Mouse (Mus musculus): ENCODE data around the gene Rnf130. TPM values are rescaled to one million over a fixed set of nuclear protein-coding genes. Genes with fewer than 3 reads are reported as not detected.
"Not testable (repeated sequence)": the region's sequence is repeated elsewhere in the genome, so short reads cannot be mapped to it uniquely, and the experiment has no call there.

The Rnf130 gene
- polyA plus RNA-seq, 1 experiment from 2014 or later, result 63.6 TPM

DNA sequence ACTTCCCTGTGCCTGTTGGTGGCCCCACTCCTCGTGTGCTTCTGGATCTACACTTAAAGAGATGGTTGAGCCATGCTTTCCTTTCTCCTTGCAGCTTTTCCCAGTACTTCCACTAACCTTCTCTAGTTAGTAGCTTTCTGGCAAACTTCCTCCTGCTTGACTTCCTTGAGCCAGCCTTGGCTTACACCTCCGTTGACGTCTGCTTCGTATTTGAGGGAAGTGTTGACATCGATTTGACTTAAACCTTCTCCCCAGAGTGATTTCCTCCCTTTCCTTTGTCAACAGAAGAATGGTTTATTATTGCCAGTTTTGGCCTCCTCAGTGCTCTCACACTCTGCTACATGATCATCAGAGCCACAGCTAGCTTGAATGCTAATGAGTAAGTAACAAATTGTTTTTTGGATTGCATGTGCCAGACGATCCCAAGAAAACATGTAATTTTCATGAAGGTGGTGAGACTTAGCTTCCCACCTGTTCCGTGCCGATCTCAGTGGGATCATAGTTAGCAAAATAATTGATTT lies 73.9 kb downstream of the Rnf130 start:
- Histone ChIP-seq H3K9ac (no peak overlapping the region), H3K4me3 (no peak overlapping the region), H3K36me3 (peaks cover 59% of the 10 kb centered on the region), H3K27ac (no peak overlapping the region), H3K4me2 (no peak overlapping the region), H3K9me3 (no peaks in the 10 kb centered on the region), H3K4me1 (replicated peaks) (peaks cover 6% of the 10 kb centered on the region), H3K27me3 (no peaks in the 10 kb centered on the region)
- ATAC-seq (ENCODE audit: low FRiP score), result no peak
- 88% methylated on average over 8 of the region's 8 CpGs for WGBS

DNA sequence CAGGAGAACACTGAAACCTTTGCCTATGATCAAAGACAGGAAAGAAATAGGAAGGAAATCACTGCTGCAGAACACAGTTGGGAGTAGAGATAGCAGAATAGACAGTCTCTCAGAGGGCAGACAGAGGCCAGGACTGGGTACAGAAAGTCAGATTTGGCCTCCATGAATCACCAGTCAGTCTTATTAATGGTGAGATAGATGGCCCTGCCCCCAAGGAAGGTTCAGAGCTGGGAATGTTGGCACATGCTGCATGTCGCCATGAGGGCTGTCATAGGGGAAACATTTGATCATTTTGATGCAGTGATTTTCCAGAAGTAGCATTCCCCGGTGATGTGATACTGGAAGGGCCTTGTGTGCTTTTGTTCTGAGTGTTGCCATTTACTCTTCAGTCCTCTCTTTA lies 74.5 kb downstream of the Rnf130 start:
- H3K9me3 ChIP-seq, result no peaks in the 10 kb centered on the region
- H3K4me3 ChIP-seq, result no peak overlapping the region
- H3K4me2 ChIP-seq, result no peak overlapping the region
- peaks cover 56% of the 10 kb centered on the region for H3K36me3 ChIP-seq
- ATAC-seq (ENCODE audit: low FRiP score), result no peak
- 83% methylated on average over 2 of the region's 2 CpGs for whole genome bisulfite sequencing
- H3K27me3 ChIP-seq, result no peaks in the 10 kb centered on the region
- H3K4me1 ChIP-seq (replicated peaks), result peaks cover 10% of the 10 kb centered on the region
- H3K9ac ChIP-seq, result no peak overlapping the region
- H3K27ac ChIP-seq, result no peak overlapping the region

DNA sequence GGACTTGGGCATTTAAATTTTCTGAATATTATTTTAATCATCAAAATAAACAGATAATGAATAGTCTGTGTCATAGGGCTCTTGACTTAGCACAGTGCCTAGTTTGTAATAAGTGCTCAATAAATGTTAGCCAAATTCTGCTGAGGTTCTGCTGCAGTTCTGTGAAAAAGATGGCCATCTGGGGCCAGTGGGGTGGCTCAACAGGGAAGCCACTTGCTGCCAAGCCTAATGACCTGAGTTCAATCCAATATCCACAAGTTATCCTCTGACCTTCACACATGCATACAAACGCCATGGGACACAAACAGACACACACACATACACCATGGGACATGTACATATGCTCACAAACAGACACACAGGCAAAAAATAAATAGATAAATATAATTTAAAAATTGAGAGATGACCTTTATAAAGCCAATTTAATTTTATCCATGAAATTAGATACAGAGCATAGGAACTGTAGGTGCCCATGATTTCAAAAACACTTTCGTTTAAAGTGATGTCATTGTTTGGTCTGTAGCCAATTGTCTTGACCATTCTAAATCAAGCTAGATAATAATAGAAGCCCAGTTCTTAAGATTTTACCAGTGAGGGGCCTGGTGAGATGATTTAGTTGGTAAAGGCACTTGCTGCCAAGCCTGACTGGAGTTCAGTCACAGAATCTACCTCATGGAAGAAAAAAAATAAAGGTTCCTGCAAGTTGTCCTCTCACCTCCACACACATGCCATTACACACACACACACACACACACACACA lies 75.6 kb downstream of the Rnf130 start:
- no peak for ATAC-seq (ENCODE audit: low FRiP score)
- H3K4me2 ChIP-seq, result no peak overlapping the region
- H3K36me3 ChIP-seq, result peaks cover 52% of the 10 kb centered on the region
- WGBS, result 86% methylated on average over 2 of the region's 2 CpGs
- peaks cover 10% of the 10 kb centered on the region for H3K4me1 ChIP-seq (replicated peaks)
- H3K27me3 ChIP-seq, result no peaks in the 10 kb centered on the region
- H3K27ac ChIP-seq, result no peak overlapping the region
- no peak overlapping the region for H3K4me3 ChIP-seq
- H3K9ac ChIP-seq, result no peak overlapping the region
- no peaks in the 10 kb centered on the region for H3K9me3 ChIP-seq

- not testable (repeated sequence) for H3K9me3 ChIP-seq; H3K4me3 ChIP-seq; H3K9ac ChIP-seq; ATAC-seq (ENCODE audit: low FRiP score); H3K4me2 ChIP-seq; H3K27me3 ChIP-seq; H3K27ac ChIP-seq
- WGBS, result 93% methylated on average over 4 of the region's 4 CpGs
- Histone ChIP-seq H3K36me3 (peaks cover 49% of the 10 kb centered on the region), H3K4me1 (replicated peaks) (peaks cover 14% of the 10 kb centered on the region)
Observed at GRCm38 (mm10) chr11:50101962-50102361, 76.8 kb downstream of the Rnf130 start.

- Histone ChIP-seq H3K9ac (no peak overlapping the region), H3K27me3 (no peaks in the 10 kb centered on the region), H3K4me2 (no peak overlapping the region), H3K9me3 (no peaks in the 10 kb centered on the region), H3K4me1 (replicated peaks) (peaks cover 17% of the 10 kb centered on the region), H3K27ac (peak overlapping the region; percentile 55; the same call in 1 of the 2 replicates), H3K36me3 (peaks cover 35% of the 10 kb centered on the region), H3K4me3 (no peak overlapping the region)
- 83% methylated on average over 6 of the region's 6 CpGs for WGBS
- ATAC-seq (ENCODE audit: low FRiP score), result no peak
Observed at GRCm38 (mm10) chr11:50104016-50104415, 78.9 kb downstream of the Rnf130 start.

GRCm38 (mm10) chr11:50105237-50105636 lies 80.1 kb downstream of the Rnf130 start:
- H3K27ac ChIP-seq, result no peak overlapping the region
- ATAC-seq (ENCODE audit: low FRiP score), result no peak
- 93% methylated on average over 5 of the region's 5 CpGs for WGBS

GRCm38 (mm10) chr11:50106024-50106423 lies 80.9 kb downstream of the Rnf130 start:
- 92% methylated on average over 7 of the region's 7 CpGs for WGBS
- H3K9ac ChIP-seq, result no peak overlapping the region
- no peaks in the 10 kb centered on the region for H3K27me3 ChIP-seq
- ATAC-seq (ENCODE audit: low FRiP score), result no peak
- H3K9me3 ChIP-seq, result no peaks in the 10 kb centered on the region
- no peak overlapping the region for H3K4me2 ChIP-seq
- H3K4me1 ChIP-seq (replicated peaks), result peaks cover 17% of the 10 kb centered on the region
- no peak overlapping the region for H3K27ac ChIP-seq
- peaks cover 28% of the 10 kb centered on the region for H3K36me3 ChIP-seq
- H3K4me3 ChIP-seq, result no peak overlapping the region

More at GRCm38 (mm10) chr11:50105237-50105636, 80.1 kb downstream of the Rnf130 start:
- Histone ChIP-seq H3K4me1 (replicated peaks) (peaks cover 17% of the 10 kb centered on the region), H3K9me3 (no peaks in the 10 kb centered on the region), H3K27me3 (no peaks in the 10 kb centered on the region), H3K36me3 (peaks cover 26% of the 10 kb centered on the region), H3K4me2 (no peak overlapping the region), H3K9ac (no peak overlapping the region), H3K4me3 (no peak overlapping the region)

- no peak overlapping the region for H3K9ac ChIP-seq
Observed at GRCm38 (mm10) chr11:50108823-50109244, 83.7 kb downstream of the Rnf130 start.

GRCm38 (mm10) chr11:50114329-50114728 lies 89.2 kb downstream of the Rnf130 start:
- H3K27ac ChIP-seq, result no peak overlapping the region
- H3K9me3 ChIP-seq, result no peaks in the 10 kb centered on the region
- WGBS, result 18% methylated on average over 5 of the region's 5 CpGs
- no peaks in the 10 kb centered on the region for H3K27me3 ChIP-seq
- H3K4me1 ChIP-seq (replicated peaks), result no peaks in the 10 kb centered on the region
- H3K4me3 ChIP-seq, result no peak overlapping the region
- 0 out of 2 replicates have a peak, but pooled peaks have one; percentile 10 for ATAC-seq (ENCODE audit: low FRiP score)
- H3K9ac ChIP-seq, result no peak overlapping the region
- peaks cover 20% of the 10 kb centered on the region for H3K36me3 ChIP-seq
- H3K4me2 ChIP-seq, result no peak overlapping the region

More at GRCm38 (mm10) chr11:50108823-50109244, 83.7 kb downstream of the Rnf130 start:
- Histone ChIP-seq H3K27ac (no peak overlapping the region), H3K4me3 (no peak overlapping the region), H3K9me3 (no peaks in the 10 kb centered on the region), H3K27me3 (no peaks in the 10 kb centered on the region), H3K4me1 (replicated peaks) (peaks cover 12% of the 10 kb centered on the region), H3K4me2 (no peak overlapping the region), H3K36me3 (peaks cover 21% of the 10 kb centered on the region)
- WGBS, result 75% methylated on average over 8 of the region's 8 CpGs
- ATAC-seq (ENCODE audit: low FRiP score), result no peak

GRCm38 (mm10) chr11:50122631-50123081 lies 97.5 kb downstream of the Rnf130 start:
- Histone ChIP-seq H3K9ac (no peak overlapping the region), H3K4me2 (no peak overlapping the region), H3K9me3 (no peaks in the 10 kb centered on the region), H3K27ac (no peak overlapping the region), H3K27me3 (no peaks in the 10 kb centered on the region), H3K4me3 (no peak overlapping the region), H3K4me1 (replicated peaks) (0 out of 2 replicates have a peak, but pooled peaks cover under 1% of the 10 kb centered on the region), H3K36me3 (peaks cover 51% of the 10 kb centered on the region)
- 91% methylated on average over 8 of the region's 8 CpGs for WGBS
- ATAC-seq (ENCODE audit: low FRiP score), result no peak

- Histone ChIP-seq H3K9me3 (no peaks in the 10 kb centered on the region), H3K27me3 (no peaks in the 10 kb centered on the region), H3K4me3 (no peak overlapping the region), H3K36me3 (peaks cover 13% of the 10 kb centered on the region), H3K27ac (no peak overlapping the region), H3K9ac (no peak overlapping the region), H3K4me2 (no peak overlapping the region), H3K4me1 (replicated peaks) (peaks cover 15% of the 10 kb centered on the region)
- ATAC-seq (ENCODE audit: low FRiP score), result no peak
- WGBS, result 8% methylated on average over 10 of the region's 10 CpGs
Observed at GRCm38 (mm10) chr11:50127781-50128180, 102.6 kb downstream of the Rnf130 start.

- H3K27me3 ChIP-seq, result no peaks in the 10 kb centered on the region
- H3K27ac ChIP-seq, result peak within 1 kb of the TSS; percentile 95
- H3K9me3 ChIP-seq, result no peaks in the 10 kb centered on the region
- peak; percentile 92 for ATAC-seq (ENCODE audit: low FRiP score)
- peak within 1 kb of the TSS; percentile 85 for H3K4me3 ChIP-seq
- under 1% methylated on average over 72 of the region's 77 CpGs for WGBS
- peak within 1 kb of the TSS; percentile 99 for H3K9ac ChIP-seq
- peaks cover 15% of the 10 kb centered on the region for H3K4me1 ChIP-seq (replicated peaks)
- H3K36me3 ChIP-seq, result peaks cover 7% of the 10 kb centered on the region
- peak within 1 kb of the TSS; percentile 78 for H3K4me2 ChIP-seq
Observed at GRCm38 (mm10) chr11:50130811-50131766, 105.9 kb downstream of the Rnf130 start, which contains the start of gene Tbc1d9b. Gene Tbc1d9b, plus strand, starts transcription at chr11:50131396.

Data from hindbrain, embryonic 13.5 days (tissue).